Mouse (Mus musculus) hindlimb bud, embryonic 11.5 days (tissue): Measurements from ENCODE around the gene Fxyd6.
A peak's percentile ranks its signal among the peaks of the same experiment; 100 is the strongest.

Experiments
- DNase-seq: peaks from one replicate; pipeline ENCODE4 v3.0.0-alpha.2; 2012; ENCODE audit warnings: low read depth, low spot score; ENCODE audit errors: extremely low spot score

Fxyd6 gene

DNA sequence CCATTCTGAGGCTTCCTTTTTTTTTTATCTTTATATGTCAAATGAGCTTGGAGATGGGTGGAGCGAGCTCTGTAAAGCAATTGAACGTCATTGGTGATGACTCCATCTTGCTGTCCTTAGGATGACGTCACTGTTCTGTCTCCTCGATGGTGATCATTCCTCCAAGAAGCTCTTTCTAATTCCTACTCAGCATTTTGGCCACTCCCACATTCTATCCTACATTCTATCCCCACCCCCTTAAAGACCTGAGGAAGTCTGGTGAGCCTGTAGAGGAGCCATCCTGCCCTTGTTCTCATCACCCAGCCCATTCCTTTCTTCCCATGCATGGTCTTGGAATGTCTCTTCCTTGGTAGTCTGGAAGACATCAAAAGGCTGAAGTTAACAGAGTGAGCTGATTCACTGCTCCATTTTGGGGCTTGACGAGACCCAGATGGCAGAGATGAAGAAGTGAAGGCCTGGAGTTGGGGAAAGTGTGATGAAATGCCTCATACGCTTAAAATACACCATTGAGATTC lies 5.1 kb downstream of the Fxyd6 start:
- DNase-seq: no peak

DNA sequence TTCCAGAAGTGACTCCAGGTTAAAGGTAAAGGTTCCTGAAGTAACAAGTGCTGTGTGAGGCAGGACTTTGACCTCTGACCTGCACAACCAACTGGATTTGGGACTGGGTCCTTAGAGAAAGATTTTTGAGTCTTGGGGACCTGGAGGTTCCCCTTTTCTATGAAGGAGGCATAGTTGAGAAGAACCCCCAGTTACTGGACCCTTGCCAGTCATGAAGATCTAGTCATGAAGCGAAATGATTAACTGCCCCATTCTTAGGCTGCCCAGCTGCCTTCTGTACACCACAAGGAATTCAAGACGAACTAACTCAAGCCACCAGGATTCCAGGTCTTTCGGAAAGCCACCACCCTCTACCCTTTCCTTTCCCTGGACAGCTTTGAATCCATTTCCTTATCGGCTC lies 6.4 kb downstream of the Fxyd6 start:
- DNase-seq: no peak

DNA sequence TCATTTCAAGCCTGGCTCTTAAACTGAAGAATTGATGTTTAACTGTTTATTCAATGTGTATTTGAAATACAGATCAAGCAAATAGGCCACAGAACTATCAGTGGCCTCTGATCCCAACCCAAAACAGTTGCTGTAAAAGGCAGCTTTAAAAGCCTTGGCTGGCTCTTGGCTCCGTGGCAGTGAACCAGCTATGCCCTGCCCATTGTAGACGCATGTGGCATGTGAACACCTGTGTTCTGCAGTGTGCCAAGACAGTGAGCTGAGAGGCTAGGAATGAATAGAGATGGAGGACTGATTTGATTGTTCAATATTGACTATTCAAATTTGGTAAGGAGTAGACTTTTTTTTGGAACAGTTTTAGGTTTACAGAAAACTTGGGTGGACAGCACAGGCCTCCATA lies 6.9 kb downstream of the Fxyd6 start:
- DNase-seq: no peak

DNA sequence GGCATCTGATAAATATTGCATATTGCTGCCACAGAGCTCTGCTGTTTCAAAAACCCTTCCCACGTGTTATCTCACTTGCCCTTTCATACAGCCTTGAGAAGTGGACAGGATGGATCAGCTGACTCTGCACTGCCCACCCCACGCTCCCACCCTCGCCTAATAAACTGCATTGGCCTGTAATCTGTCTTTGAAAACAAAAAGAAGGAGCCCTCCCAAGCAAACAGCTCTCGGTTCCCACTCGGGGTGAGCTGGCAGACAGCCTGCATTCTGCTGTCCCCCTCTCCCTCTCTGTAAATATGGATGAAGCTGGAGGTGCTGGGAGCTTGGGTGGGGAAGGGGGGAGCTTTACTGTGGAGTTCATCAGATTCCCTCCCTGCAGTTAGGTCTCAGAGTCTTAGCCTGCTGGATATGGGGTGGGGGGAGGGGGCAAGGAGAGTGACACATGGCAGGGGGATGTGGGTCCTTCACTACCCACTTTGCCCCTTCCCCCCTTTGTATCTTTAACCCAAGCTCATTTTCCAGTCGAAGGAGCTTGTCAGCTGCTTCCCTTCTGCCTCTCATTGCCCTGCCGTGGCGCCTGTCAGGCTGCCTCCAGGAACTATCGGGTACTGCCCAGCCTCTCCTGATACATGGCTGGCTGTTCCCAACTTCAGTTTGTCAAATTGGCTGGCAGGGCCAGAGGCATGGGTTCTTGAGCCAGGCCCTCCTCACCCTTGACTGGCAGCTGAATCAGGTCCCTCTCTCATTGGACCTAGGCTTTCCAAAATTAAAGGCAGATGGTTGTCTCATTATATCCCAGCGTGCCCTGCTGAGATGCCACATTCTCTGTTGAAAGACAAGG lies 10.6 kb downstream of the Fxyd6 start:
- no peak for DNase-seq

DNA sequence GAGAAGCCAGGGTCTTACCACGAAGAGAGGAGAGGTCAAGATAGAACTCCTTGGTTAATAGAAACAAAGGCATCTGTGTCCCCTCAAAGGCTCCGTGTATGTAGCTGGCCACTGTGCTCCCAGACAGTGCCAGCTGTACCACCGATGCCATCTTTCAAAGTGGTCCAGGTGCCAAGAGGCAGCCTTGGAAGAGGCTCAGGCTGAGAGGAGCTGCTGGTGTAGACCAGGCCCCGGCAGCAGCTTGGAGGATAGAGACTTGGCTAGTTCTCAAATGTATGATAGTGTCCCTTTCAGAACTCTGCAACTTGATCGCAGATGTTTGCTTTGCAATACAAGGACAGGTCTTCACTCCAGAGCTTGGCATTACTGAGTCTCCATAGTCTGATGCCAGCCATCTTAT lies 12.4 kb downstream of the Fxyd6 start:
- DNase-seq: no peak

DNA sequence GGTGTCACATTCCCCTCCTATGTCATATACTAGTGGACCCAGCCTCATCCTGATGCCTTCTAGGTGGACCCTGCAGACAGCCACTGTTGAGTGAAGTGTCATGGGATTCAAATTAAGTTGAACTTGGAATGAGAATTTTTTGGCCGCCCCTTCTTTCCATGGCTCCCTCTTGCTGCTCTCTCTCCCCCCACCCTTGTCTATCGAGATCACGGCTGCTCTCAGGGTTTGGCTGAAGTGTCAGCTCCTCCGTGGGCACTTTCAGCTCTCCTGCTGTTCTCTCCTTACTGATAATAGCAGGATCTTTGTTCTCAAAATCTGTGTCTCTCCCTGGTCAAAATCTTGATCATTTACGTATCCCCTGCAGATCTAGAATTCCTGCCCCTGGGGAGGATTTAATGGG lies 12.8 kb downstream of the Fxyd6 start:
- DNase-seq: no peak

DNA sequence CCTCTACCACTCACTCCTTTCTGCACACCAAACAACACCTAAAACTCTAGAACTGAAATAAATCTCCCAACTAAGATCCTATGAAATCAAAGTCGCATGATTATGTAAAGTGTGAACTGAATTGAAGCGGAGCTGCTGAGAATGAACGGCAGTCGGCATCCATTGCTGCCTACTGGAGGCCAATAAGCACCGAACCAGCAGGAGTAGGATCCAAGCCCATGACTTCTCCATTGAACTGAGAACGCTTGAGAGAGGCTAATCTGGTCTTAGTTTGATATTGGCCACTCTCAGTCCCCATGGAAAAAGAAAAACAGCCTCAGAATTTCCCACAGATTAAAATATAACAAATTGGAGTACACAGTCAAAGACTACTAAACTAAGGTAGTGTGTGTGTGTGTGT lies 13.9 kb downstream of the Fxyd6 start:
- DNase-seq: no peak

DNA sequence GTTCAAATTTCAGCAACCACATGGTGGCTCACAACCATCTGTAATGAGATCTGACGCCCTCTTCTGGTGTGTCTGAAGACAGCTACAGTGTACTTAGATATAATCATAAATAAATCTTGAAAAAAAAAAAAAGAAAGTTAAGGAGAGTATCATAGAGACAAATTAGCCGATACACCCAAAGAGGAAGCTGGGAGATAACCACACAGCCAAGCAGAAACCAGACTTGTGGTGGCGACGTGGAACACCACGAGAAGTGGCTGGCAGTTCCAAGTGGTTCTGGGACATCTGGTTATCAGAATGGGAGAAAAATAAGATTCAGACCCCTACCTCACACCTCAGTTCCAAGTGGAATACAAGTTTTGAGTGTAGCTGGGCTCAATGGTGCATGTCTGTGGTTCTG lies 16.7 kb downstream of the Fxyd6 start:
- no peak for DNase-seq

DNA sequence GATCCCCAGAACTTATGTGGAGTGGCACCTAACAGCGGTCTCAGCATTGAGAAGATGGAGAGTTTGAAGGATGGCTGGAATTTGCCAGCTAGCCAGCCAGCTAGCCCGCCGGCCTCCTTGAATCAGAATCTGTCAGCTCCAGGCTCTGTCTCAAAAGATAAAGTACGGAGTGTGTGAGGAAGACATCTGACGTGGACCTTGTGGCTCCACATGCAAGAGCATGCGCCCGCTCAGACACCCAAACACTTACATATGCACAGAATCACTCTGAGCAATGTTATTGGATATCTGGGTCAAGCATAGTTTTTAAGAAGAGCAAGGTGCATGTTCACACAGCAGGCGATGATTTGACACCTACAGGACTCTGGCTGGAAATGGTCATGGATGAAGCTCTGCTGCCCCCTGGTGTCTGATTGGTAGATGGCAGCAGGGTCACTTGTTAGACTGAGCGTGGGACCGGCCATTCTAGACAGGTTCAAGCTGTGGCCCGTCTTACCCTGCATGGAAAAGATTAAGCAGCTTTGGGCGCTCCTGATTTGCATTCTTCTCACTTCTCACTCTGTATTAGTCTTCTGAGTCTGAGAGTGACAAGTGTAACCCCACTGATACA lies 18.5 kb downstream of the Fxyd6 start:
- DNase-seq: no peak

DNA sequence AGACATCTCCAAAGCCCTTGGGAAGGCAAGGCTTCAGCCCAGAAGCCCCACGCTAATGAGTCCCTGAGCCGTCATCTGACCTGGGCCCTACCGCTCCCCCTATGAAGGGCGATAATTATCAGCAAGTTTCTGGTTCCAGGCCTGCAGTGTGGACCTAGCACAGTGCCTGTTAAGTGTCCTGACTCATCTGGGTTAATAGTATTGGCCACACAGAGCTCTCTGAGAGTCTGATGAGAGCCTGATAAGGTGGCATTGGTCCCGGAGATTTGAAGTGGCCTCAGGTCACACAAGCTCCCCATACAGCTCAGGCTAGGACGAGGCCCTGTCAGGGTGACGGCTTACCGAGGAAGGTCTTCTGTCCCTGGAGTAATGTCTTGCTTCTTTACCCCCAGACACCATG lies 19.6 kb downstream of the Fxyd6 start:
- no peak for DNase-seq

DNA sequence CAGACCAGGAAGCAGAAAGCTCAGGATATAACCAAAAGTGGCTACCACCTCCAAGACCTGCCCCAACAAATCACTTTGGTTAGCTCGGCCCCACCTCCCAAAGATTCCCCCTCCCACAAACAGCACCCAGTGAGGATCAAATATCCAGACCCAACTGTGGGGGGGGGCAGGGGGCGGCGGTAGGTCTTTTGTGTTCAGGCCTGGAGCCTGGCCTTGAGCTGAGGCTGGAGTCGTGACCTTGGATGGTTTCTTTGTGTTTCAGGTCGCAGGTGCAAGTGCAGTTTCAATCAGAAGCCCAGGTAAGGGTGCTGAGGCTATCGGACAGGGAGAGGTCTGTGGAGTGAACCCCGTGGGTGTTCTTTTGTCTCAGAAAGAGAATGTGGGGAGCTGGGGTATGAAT lies 21.3 kb downstream of the Fxyd6 start:
- no peak for DNase-seq

DNA sequence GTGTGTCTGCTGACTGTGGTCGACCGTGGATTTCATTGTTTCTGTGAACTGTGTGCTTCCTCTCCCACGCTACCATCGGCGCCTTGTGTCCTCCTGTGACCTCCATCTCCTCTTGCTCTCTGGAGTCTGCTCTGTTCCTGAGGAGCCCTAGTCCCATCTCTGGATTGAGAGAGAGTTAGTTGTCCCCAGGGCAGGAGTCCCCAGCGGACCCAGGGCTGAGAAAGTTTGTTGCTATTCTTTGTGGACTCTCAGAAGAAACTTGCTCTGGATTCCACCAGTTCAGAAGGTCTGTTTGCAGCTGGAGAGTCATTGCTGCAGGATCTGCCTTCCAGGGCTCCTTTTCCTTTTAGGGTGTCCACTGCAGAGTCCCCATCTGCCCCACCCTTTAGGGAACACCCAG lies 25.2 kb downstream of the Fxyd6 start:
- DNase-seq: no peak

DNA sequence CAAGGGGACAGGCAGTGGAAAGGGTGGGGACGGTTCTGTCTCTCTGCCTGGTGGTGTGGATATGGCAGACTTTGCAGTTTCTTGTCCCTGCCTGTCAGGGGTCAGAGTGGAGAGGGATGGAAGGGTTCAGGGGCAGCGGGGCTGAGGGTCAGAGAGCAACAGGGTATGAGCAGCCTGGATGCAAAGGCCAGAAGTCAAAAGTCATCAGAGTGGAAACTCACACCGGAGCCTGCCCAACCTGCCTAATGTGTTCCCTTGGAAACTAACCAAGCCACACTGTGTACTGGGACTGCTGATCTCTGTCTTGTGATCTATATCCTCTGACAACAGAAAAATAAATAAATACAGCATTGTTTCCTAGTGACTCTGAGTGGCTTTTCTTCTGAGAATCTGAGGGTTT lies 25.8 kb downstream of the Fxyd6 start:
- no peak for DNase-seq

DNA sequence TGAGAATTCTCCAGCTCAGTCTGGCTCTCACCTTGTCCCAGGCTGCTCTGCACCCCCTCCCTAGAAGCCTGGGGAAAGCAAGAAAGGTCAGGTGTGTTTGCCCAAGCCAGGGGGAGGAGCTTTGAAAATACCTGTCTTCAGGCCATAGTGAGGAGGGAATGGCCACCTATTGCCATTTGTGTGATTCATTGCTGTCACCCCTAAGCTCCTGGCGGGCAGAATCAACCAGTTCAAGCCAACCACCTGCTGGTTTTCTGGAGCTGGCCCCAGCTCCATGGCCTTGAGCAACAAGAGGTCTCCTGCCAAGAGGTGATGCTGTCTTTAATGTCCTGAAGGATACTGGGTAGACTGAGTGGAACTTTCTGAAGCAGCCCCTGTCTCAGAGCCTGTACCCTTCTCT lies 28.4 kb downstream of the Fxyd6 start:
- DNase-seq: no peak

DNA sequence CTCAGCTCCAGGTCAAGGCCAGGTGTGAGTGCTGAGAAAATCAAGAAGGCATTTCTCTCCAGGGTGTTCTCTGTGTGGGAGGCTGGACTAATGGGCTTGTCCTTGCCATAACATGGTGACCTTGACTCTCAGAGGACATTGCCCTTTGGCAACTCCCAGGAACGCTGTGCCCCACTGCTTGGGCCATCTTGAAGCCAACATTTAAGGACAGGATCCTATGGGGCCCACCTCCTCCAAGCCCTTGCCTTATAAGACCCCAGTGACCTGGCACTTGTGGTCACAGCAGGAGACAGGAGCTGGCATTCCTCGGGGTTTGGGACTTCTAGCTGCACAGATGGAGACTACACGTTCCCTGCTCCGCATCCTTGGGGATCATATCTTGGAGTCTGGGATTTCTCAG lies 29.4 kb downstream of the Fxyd6 start, which contains the start of gene Fxyd2:
Gene Fxyd2, plus strand, starts transcription at position 236 of the 400 bp plus-strand sequence.
- no peak for DNase-seq

DNA sequence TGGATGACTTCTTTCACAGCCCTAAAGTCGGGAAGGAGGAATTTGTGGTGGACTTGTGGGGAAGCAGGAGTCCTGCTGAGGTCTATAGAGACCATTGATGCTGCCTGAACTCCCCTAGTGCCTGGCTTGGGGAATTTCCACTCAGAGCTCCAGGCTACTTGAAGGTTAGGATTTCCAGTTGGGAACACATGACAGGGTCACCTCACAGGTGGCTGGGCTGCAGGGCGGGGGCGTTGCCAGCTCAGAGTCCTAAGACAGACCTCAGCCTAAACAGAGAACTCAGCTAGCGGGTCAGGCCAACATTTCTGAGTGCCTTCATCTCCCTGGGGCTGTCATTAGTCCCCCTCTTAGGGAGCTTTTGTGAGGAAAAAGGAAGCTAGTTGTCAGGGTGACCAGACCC lies 31.9 kb downstream of the Fxyd6 start:
- no peak for DNase-seq

DNA sequence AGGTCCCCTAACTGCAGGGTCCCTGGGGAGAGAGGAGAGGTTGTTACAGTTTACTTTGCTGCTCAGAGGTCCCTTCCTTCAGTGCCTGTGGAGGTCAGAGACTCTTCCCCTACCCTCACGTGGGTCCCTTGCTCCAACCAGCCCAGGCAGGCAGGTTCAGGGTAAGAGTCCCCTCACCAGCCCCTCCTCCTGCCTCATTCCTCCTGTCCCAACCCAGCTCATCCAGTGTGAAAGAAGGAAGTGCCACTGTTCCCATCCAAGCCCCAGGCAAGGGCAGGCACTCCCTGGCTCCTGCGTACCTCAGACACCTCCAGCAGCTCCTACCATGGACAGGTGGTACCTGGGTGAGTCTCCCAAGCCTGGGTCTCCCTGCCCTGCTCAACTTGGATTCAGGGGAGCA lies 33.0 kb downstream of the Fxyd6 start:
- DNase-seq: no peak

DNA sequence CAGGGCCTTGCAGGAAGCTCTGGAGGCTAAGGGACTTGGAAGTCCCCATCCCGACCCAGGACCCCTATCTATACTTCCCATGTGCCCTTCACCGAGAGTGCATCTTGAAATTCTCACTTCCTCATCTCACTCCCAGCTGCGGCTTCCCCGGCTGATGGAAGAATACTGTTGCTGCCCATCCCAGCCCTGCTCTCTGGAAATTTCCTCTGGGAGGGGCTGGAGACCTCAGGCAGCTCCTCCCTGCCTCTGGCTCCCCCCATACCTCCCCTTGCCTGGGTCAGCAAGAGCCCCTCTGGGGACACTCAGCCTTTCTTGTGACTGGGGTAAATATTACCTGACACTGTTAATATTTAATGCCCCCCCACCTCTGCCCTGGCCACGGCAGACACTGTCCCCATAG lies 35.7 kb downstream of the Fxyd6 start:
- no peak for DNase-seq

DNA sequence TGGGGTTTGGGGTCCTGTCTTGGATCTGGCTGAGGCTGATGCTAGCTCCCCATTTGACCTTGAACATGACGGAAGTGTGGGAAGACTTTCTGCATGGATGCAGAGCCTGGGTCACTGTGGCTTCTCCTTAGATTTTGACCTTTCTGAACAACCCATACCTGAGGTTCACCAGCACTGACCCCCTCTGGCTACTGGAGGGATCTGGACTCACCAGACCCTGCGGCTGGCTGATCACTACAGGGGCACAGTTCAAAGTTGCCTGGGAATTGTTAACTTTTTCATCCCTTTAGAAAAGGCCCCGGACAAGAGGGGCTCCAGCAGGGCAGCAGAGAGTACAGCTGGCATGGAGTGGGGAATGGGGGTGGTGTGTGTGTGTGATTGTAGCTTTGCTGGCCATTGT lies 36.8 kb downstream of the Fxyd6 start:
- no peak for DNase-seq

DNA sequence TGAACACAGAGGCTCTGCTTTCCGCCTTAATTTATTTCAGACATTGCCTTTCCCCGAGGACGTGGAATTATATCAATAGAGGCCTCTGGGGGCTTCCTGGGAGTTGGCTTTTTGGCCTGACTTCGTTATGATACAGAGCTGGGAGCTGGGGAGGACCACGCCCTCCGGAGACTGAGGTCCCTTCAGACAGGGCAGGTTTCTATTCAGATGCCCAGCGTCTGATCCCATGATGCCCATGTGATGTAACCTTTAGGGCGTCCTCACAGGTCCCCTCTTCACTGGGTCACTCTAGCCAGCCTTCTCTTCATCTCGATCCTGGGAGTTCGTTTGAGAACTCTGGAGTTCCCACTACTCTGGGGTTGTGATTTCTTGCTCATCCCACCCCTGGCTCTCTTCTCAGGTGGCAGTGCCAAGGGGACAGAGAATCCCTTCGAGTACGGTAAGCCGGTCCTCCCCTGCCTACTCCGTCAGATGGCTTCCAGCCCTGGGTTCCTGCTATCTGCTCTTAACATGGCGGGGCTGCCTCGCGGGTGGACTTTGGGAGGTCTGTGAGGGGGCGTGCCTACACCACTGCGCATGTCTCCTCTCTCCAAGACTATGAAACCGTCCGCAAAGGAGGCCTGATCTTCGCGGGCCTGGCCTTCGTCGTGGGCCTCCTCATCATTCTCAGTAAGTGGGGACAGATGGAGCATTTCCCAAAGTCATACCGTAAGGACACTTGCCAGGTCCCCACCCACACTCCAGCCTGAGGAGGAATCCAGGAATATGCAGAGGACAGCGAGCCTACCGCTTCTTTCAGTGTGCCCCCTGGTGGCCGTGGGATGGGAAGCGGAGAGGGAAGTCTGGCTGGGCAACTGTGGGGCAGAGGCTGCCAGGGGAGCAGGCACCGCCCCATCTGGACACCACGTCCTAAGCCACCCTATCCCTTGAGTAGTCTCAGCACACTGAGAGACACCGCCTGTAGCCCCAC lies 38.0 kb downstream of the Fxyd6 start:
- peak; percentile 22 for DNase-seq

DNA sequence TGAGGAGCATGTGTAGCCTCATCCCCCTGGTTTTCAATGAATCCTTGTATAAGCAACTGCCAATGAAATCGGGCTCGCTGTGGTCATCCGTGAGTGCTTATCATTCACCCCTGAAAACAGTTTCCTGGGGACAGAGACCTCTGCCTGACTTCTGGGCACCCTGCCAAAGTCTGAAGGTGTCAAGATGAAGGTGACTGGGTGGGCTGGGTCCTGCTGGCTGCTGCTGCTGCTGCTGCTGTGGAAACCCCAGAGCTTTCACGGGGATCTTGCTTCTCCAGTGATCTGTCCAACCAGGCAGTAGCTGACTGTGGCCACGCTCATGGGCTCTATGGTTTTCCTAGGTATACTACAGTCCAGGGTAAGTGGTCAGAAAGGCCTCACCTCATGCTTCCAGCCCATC lies 40.2 kb downstream of the Fxyd6 start:
- DNase-seq: no peak
